Mouse (Mus musculus): ENCODE measurements around the gene Slc1a5.

- no peak for TF ChIP-seq CTCF (IDR thresholded peaks at IDR 0.05; ENCODE audit: low read depth)
- no peak for TF ChIP-seq EP300 (IDR thresholded peaks at IDR 0.05; ENCODE audit: low read depth)
These were observed 14.7 kb upstream of the Slc1a5 start for GRCm38 (mm10) chr7:16766443-16766842.
